Mouse (Mus musculus) kidney, embryonic 15.5 days (tissue): ENCODE results near the gene Hoxc10. TPM values are rescaled to one million over a fixed set of nuclear protein-coding genes. Genes with fewer than 3 reads are reported as not detected.

Experiments
- ATAC-seq: fragments of 200-750 bp; cut with Nextera tagmentation; replicated peaks from 2 replicates; pipeline ENCODE4 v1.8.0; 2017; ENCODE audit warnings: moderate TSS enrichment; ENCODE audit not compliant: low FRiP score
- H3K27ac ChIP-seq: fragments of 300-500 bp; sonication (generic); 2 replicates; pipeline ENCODE4 v1.5.1; 2015; ENCODE audit warnings: mild to moderate bottlenecking, inconsistent platforms
- H3K27me3 ChIP-seq: fragments of 300-500 bp; sonication (generic); 2 replicates; pipeline ENCODE4 v1.6.1; 2015; ENCODE audit warnings: inconsistent platforms
- H3K36me3 ChIP-seq: fragments of 300-500 bp; sonication (generic); 2 replicates; pipeline ENCODE4 v1.6.1; 2015; ENCODE audit warnings: inconsistent platforms
- H3K4me1 ChIP-seq: fragments of 300-500 bp; sonication (generic); 2 replicates; pipeline ENCODE4 v1.6.1; 2015; ENCODE audit warnings: inconsistent platforms
- H3K4me2 ChIP-seq: fragments of 300-500 bp; sonication (generic); 2 replicates; pipeline ENCODE4 v1.6.1; 2015; ENCODE audit warnings: moderate library complexity, mild to moderate bottlenecking, inconsistent platforms
- H3K4me3 ChIP-seq: fragments of 300-500 bp; sonication (generic); replicated peaks from 2 replicates; pipeline ENCODE4 v1.5.1; 2015; ENCODE audit warnings: mild to moderate bottlenecking, inconsistent platforms
- H3K9ac ChIP-seq: fragments of 300-500 bp; sonication (generic); 2 replicates; pipeline ENCODE4 v1.6.1; 2015; ENCODE audit warnings: mild to moderate bottlenecking, inconsistent platforms
- H3K9me3 ChIP-seq: fragments of 300-500 bp; sonication (generic); replicated peaks from 2 replicates; pipeline ENCODE4 v1.6.1; 2016; ENCODE audit warnings: inconsistent platforms
- WGBS: fragments of 180-500 bp; shearing (Covaris S2); methylation state at CpG from one replicate; pipeline ENCODE4 v1.1.7; 2015; ENCODE audit warnings: mixed read lengths; 5-methylcytosine and 5-hydroxymethylcytosine counted together
- polyA plus RNA-seq: library from polyadenylated mRNA; unstranded; fragments of >200 nt; fragmentation: Nextera tagmentation; extraction: Ambion mirVana; gene quantifications from 2 replicates; pipeline ENCODE4 v1.2.1, GENCODE M21; 2015

Gene Hoxc10
- polyA plus RNA-seq, result 52.4 and 53.5 TPM in 2 replicates

- peak within 1 kb of the TSS; percentile 92 for H3K27ac ChIP-seq
- H3K36me3 ChIP-seq, result no peaks in the 10 kb centered on the region
- H3K9me3 ChIP-seq, result no peaks in the 10 kb centered on the region
- H3K4me1 ChIP-seq, result peaks cover 56% of the 10 kb centered on the region
- H3K4me3 ChIP-seq, result peak within 1 kb of the TSS; percentile 65
- under 1% methylated on average over 27 of the region's 27 CpGs for WGBS
- peak; percentile 40 for ATAC-seq
- peak within 1 kb of the TSS; percentile 77 for H3K4me2 ChIP-seq
- H3K9ac ChIP-seq, result peak within 1 kb of the TSS; percentile 78
- peaks cover 67% of the 10 kb centered on the region for H3K27me3 ChIP-seq
Measured at GRCm38 (mm10) chr15:102966776-102967311, at the start of gene Hoxc10. Gene Hoxc10, plus strand, starts transcription at chr15:102966796.

GRCm38 (mm10) chr15:102917972-102918572 is 48.5 kb upstream of the Hoxc10 start:
- peaks cover 22% of the 10 kb centered on the region for H3K4me1 ChIP-seq
- H3K9ac ChIP-seq, result no peak overlapping the region
- H3K27ac ChIP-seq, result no peak overlapping the region
- ATAC-seq, result no peak
- H3K4me2 ChIP-seq, result no peak overlapping the region
- H3K36me3 ChIP-seq, result no peaks in the 10 kb centered on the region
- no peaks in the 10 kb centered on the region for H3K9me3 ChIP-seq
- 1% methylated on average over 20 of the region's 20 CpGs for WGBS
- no peak overlapping the region for H3K4me3 ChIP-seq
- peaks cover 95% of the 10 kb centered on the region for H3K27me3 ChIP-seq

- Histone ChIP-seq H3K4me1 (peaks cover 22% of the 10 kb centered on the region), H3K36me3 (no peaks in the 10 kb centered on the region), H3K27ac (no peak overlapping the region), H3K9me3 (no peaks in the 10 kb centered on the region), H3K4me2 (no peak overlapping the region), H3K9ac (no peak overlapping the region), H3K4me3 (no peak overlapping the region), H3K27me3 (peaks cover 95% of the 10 kb centered on the region)
- under 1% methylated on average over 7 of the region's 7 CpGs for WGBS
- ATAC-seq, result no peak
Measured at GRCm38 (mm10) chr15:102918611-102919265, 47.9 kb upstream of the Hoxc10 start.

GRCm38 (mm10) chr15:102919336-102920180 is 47.0 kb upstream of the Hoxc10 start:
- no peak overlapping the region for H3K9ac ChIP-seq
- WGBS, result under 1% methylated on average over 12 of the region's 12 CpGs
- peaks cover 98% of the 10 kb centered on the region for H3K27me3 ChIP-seq
- H3K27ac ChIP-seq, result no peak overlapping the region
- 0 out of 2 replicates have a peak overlapping the region, but pooled peaks have one; percentile 51 for H3K4me2 ChIP-seq
- no peak overlapping the region for H3K4me3 ChIP-seq
- H3K4me1 ChIP-seq, result peaks cover 22% of the 10 kb centered on the region
- ATAC-seq, result no peak
- H3K9me3 ChIP-seq, result no peaks in the 10 kb centered on the region
- H3K36me3 ChIP-seq, result no peaks in the 10 kb centered on the region

- Histone ChIP-seq H3K36me3 (no peaks in the 10 kb centered on the region), H3K4me3 (peak overlapping the region; percentile 26), H3K27ac (no peak overlapping the region), H3K4me2 (peak overlapping the region; percentile 51), H3K4me1 (peaks cover 22% of the 10 kb centered on the region), H3K9me3 (no peaks in the 10 kb centered on the region), H3K9ac (no peak overlapping the region), H3K27me3 (peaks cover 99% of the 10 kb centered on the region)
- WGBS, result under 1% methylated on average over 18 of the region's 20 CpGs
- peak; percentile 89 for ATAC-seq
Measured at GRCm38 (mm10) chr15:102920619-102921018, 46.0 kb upstream of the Hoxc10 start.

GRCm38 (mm10) chr15:102921053-102922011 is 45.3 kb upstream of the Hoxc10 start, which contains the start of gene Hoxc13:
Gene Hoxc13, plus strand, starts transcription at chr15:102921103.
- H3K9me3 ChIP-seq, result no peaks in the 10 kb centered on the region
- H3K4me2 ChIP-seq, result peak within 1 kb of the TSS; percentile 51
- H3K9ac ChIP-seq, result no peak within 1 kb of the TSS
- WGBS, result under 1% methylated on average over 74 of the region's 88 CpGs
- peaks cover 99% of the 10 kb centered on the region for H3K27me3 ChIP-seq
- H3K36me3 ChIP-seq, result no peaks in the 10 kb centered on the region
- H3K27ac ChIP-seq, result no peak within 1 kb of the TSS
- peaks cover 22% of the 10 kb centered on the region for H3K4me1 ChIP-seq
- peak within 1 kb of the TSS; percentile 26 for H3K4me3 ChIP-seq
- peak; percentile 68 for ATAC-seq

GRCm38 (mm10) chr15:102922012-102922362 is 44.6 kb upstream of the Hoxc10 start:
- peaks cover 99% of the 10 kb centered on the region for H3K27me3 ChIP-seq
- WGBS, result under 1% methylated on average over 24 of the region's 24 CpGs
- peaks cover 22% of the 10 kb centered on the region for H3K4me1 ChIP-seq
- no peaks in the 10 kb centered on the region for H3K9me3 ChIP-seq
- peak; percentile 54 for ATAC-seq
- H3K4me3 ChIP-seq, result peak overlapping the region; percentile 26
- H3K27ac ChIP-seq, result no peak overlapping the region
- no peak overlapping the region for H3K9ac ChIP-seq
- H3K36me3 ChIP-seq, result no peaks in the 10 kb centered on the region
- 0 out of 2 replicates have a peak overlapping the region, but pooled peaks have one; percentile 51 for H3K4me2 ChIP-seq

GRCm38 (mm10) chr15:102922636-102923500 is 43.7 kb upstream of the Hoxc10 start:
- Histone ChIP-seq H3K4me3 (no peak overlapping the region), H3K9me3 (no peaks in the 10 kb centered on the region), H3K36me3 (no peaks in the 10 kb centered on the region), H3K9ac (no peak overlapping the region), H3K27me3 (peaks cover 99% of the 10 kb centered on the region), H3K4me2 (no peak overlapping the region), H3K4me1 (peaks cover 22% of the 10 kb centered on the region), H3K27ac (no peak overlapping the region)
- WGBS, result 15% methylated on average over 6 of the region's 6 CpGs
- no peak for ATAC-seq

- Histone ChIP-seq H3K4me3 (no peak overlapping the region), H3K9me3 (no peaks in the 10 kb centered on the region), H3K4me2 (no peak overlapping the region), H3K9ac (no peak overlapping the region), H3K4me1 (peaks cover 6% of the 10 kb centered on the region; the same call in 1 of the 2 replicates), H3K27me3 (peaks cover 99% of the 10 kb centered on the region), H3K27ac (no peak overlapping the region), H3K36me3 (no peaks in the 10 kb centered on the region)
- ATAC-seq, result no peak
- 1% methylated on average over 40 of the region's 40 CpGs for WGBS
Measured at GRCm38 (mm10) chr15:102927032-102927645, 39.5 kb upstream of the Hoxc10 start.

GRCm38 (mm10) chr15:102931706-102932358 is 34.8 kb upstream of the Hoxc10 start:
- no peak for ATAC-seq
- WGBS, result 2% methylated on average over 23 of the region's 23 CpGs

More at GRCm38 (mm10) chr15:102931706-102932358, 34.8 kb upstream of the Hoxc10 start:
- Histone ChIP-seq H3K36me3 (no peaks in the 10 kb centered on the region), H3K9ac (no peak overlapping the region), H3K4me2 (no peak overlapping the region), H3K27ac (no peak overlapping the region), H3K27me3 (peaks cover 100% of the 10 kb centered on the region), H3K4me1 (peaks cover 16% of the 10 kb centered on the region), H3K9me3 (no peaks in the 10 kb centered on the region), H3K4me3 (no peak overlapping the region)
